ENCODE assay signal across 8 mouse cellular contexts in genomic region chr13:112119611-112120041, GRCm38 (mm10).
DNase-seq lines count a peak whose midpoint lies in the region; ATAC-seq and TF ChIP-seq lines count a peak whose summit lies in the region.

No protein-coding gene starts in this region.

- H3K9ac ChIP-seq in lung, embryonic 14.5 days: no peak overlapping the region
- H3K9ac ChIP-seq in heart, embryonic 15.5 days: no peak overlapping the region

- no peak overlapping the region for H3K4me3 ChIP-seq in lung, embryonic 14.5 days (ENCODE audit: low read depth, low read length)
- H3K4me3 ChIP-seq in heart, embryonic 15.5 days: no peak overlapping the region

- no peaks in the 10 kb centered on the region for H3K9me3 ChIP-seq in lung, embryonic 14.5 days (ENCODE audit: low read depth, low read length)
- no peaks in the 10 kb centered on the region for H3K9me3 ChIP-seq in heart, embryonic 15.5 days (replicated peaks)

- no peak for TF ChIP-seq CTCF in lung, embryonic 14.5 days (IDR thresholded peaks at IDR 0.05; ENCODE audit: low read depth)

- WGBS in lung, embryonic 14.5 days: 46% methylated on average over 11 of the region's 11 CpGs
- 36% methylated on average over 11 of the region's 11 CpGs for WGBS in heart, embryonic 15.5 days

- no peak for ATAC-seq in lung, embryonic 14.5 days (ENCODE audit: insufficient read depth)
- no peak for ATAC-seq in heart, embryonic 15.5 days (replicated peaks; ENCODE audit: insufficient number of reproducible peaks, insufficient read depth, low FRiP score, low read depth)

- no peaks in the 10 kb centered on the region for H3K27me3 ChIP-seq in lung, embryonic 14.5 days (ENCODE audit: insufficient read depth, low read length)
- no peaks in the 10 kb centered on the region for H3K27me3 ChIP-seq in heart, embryonic 15.5 days

- DNase-seq in adrenal gland, adult 2 months: peak; percentile 33
- DNase-seq in adrenal gland, postnatal 10 days: no peak
- peak; percentile 49 for DNase-seq in lung, embryonic 14.5 days
- DNase-seq in lung, postnatal 25 days (ENCODE audit: low spot score): no peak
- peak; percentile 32 to 46 for DNase-seq in layer of hippocampus, postnatal 10 days (ENCODE audit: low spot score in 2 of 2)
- DNase-seq in gastrocnemius, postnatal 4 days (ENCODE audit: low spot score in 2 of 2): no peak
- DNase-seq in cerebellum, adult 8-10 months: no peak

- H3K27ac ChIP-seq in lung, embryonic 14.5 days (ENCODE audit: low read depth): peak overlapping the region; percentile 2
- peak overlapping the region; percentile 43 for H3K27ac ChIP-seq in heart, embryonic 15.5 days

- peaks cover 22% of the 10 kb centered on the region for H3K4me1 ChIP-seq in lung, embryonic 14.5 days (ENCODE audit: insufficient read depth)
- peaks cover 51% of the 10 kb centered on the region for H3K4me1 ChIP-seq in heart, embryonic 15.5 days (replicated peaks)

- H3K4me2 ChIP-seq in lung, embryonic 14.5 days: no peak overlapping the region
- no peak overlapping the region for H3K4me2 ChIP-seq in heart, embryonic 15.5 days

- no peaks in the 10 kb centered on the region for H3K36me3 ChIP-seq in lung, embryonic 14.5 days (ENCODE audit: insufficient read depth)
- no peaks in the 10 kb centered on the region for H3K36me3 ChIP-seq in heart, embryonic 15.5 days

Comparison
In these comparisons a context has a peak if more than half of its experiments do, and no peak if none do; other contexts are left out.
1. DNase-seq: peak in adrenal gland, adult 2 months (single experiment), lung, embryonic 14.5 days (single experiment) and layer of hippocampus, postnatal 10 days (2 of 2); none in adrenal gland, postnatal 10 days (single experiment), lung, postnatal 25 days (single experiment), gastrocnemius, postnatal 4 days (0 of 2) and cerebellum, adult 8-10 months (single experiment).